Mouse (Mus musculus) MN1 (cell line): Measurements from ENCODE around the gene Taar7b.

ENCODE experiments used
- DNase-seq: peaks from one replicate; pipeline ENCODE4 v3.0.0-alpha.2; 2016; ENCODE audit warnings: low spot score

The Taar7b gene

GRCm38 (mm10) chr10:23999639-24000038, at the start of gene Taar7b:
TSS of gene Taar7b (plus strand) at chr10:23999939.
- no peak for DNase-seq

GRCm38 (mm10) chr10:23951714-23952113, 48.0 kb upstream of the Taar7b start:
- DNase-seq: no peak

- DNase-seq: no peak
Observed at GRCm38 (mm10) chr10:23959071-23959470, 40.7 kb upstream of the Taar7b start.

- DNase-seq: no peak
Observed at GRCm38 (mm10) chr10:23960444-23960915, 39.3 kb upstream of the Taar7b start, which contains the start of gene Taar4. TSS of gene Taar4 (plus strand) at chr10:23960494.

GRCm38 (mm10) chr10:23963444-23963843, 36.3 kb upstream of the Taar7b start:
- no peak for DNase-seq

- DNase-seq: no peak
Observed at GRCm38 (mm10) chr10:23964921-23965610, 34.7 kb upstream of the Taar7b start.

GRCm38 (mm10) chr10:23970656-23971165, 29.0 kb upstream of the Taar7b start, which contains the start of gene Taar5:
TSS of gene Taar5 (plus strand) at chr10:23970706.
- DNase-seq: no peak

GRCm38 (mm10) chr10:23971256-23971655, 28.5 kb upstream of the Taar7b start:
- DNase-seq: no peak

GRCm38 (mm10) chr10:23977958-23978357, 21.8 kb upstream of the Taar7b start:
- DNase-seq: no peak

- no peak for DNase-seq
Observed at GRCm38 (mm10) chr10:23978901-23979705, 20.6 kb upstream of the Taar7b start.

GRCm38 (mm10) chr10:23985546-23985945, 14.2 kb upstream of the Taar7b start, which contains the start of gene Taar6:
TSS of gene Taar6 (minus strand) at chr10:23985646.
- no peak for DNase-seq

GRCm38 (mm10) chr10:23986419-23986818, 13.3 kb upstream of the Taar7b start:
- no peak for DNase-seq

- no peak for DNase-seq
Observed at GRCm38 (mm10) chr10:23993381-23993780, 6.4 kb upstream of the Taar7b start, which contains the start of gene Taar7a. TSS of gene Taar7a (minus strand) at chr10:23993481.

GRCm38 (mm10) chr10:24006442-24006841, 6.7 kb downstream of the Taar7b start:
- DNase-seq: no peak

- DNase-seq: no peak
Observed at GRCm38 (mm10) chr10:24007034-24007433, 7.3 kb downstream of the Taar7b start.

- DNase-seq: no peak
Observed at GRCm38 (mm10) chr10:24008143-24008542, 8.4 kb downstream of the Taar7b start.

GRCm38 (mm10) chr10:24026922-24027321, 27.2 kb downstream of the Taar7b start, which contains the start of gene Taar7d:
TSS of gene Taar7d (plus strand) at chr10:24027222.
- DNase-seq: no peak

GRCm38 (mm10) chr10:24031347-24031746, 31.6 kb downstream of the Taar7b start:
- DNase-seq: no peak

GRCm38 (mm10) chr10:24037314-24037713, 37.6 kb downstream of the Taar7b start, which contains the start of gene Taar7e:
TSS of gene Taar7e (plus strand) at chr10:24037614.
- DNase-seq: no peak

- DNase-seq: no peak
Observed at GRCm38 (mm10) chr10:24040120-24040869, 40.6 kb downstream of the Taar7b start.

- DNase-seq: no peak
Observed at GRCm38 (mm10) chr10:24049210-24049609, 49.5 kb downstream of the Taar7b start, which contains the start of gene Taar7f. TSS of gene Taar7f (plus strand) at chr10:24049510.
